Mouse (Mus musculus): Measurements from ENCODE around the gene Cfap57.
"Not testable (repeated sequence)": the region's sequence is repeated elsewhere in the genome, so short reads cannot be mapped to it uniquely, and the experiment has no call there.

Gene Cfap57

GRCm38 (mm10) chr4:118522248-118522647, 98.3 kb downstream of the Cfap57 start:
- in situ Hi-C loops (cut with MboI, MseI) = no loop called here

- in situ Hi-C loops (cut with MboI, MseI) = no loop called here
Measured at GRCm38 (mm10) chr4:118518208-118518607, 102.4 kb downstream of the Cfap57 start.

GRCm38 (mm10) chr4:118517497-118518146, 103.0 kb downstream of the Cfap57 start:
- in situ Hi-C loops (cut with MboI, MseI) = no loop called here

- in situ Hi-C loops (cut with MboI, MseI) = no loop called here
Measured at GRCm38 (mm10) chr4:118516699-118517496, 103.7 kb downstream of the Cfap57 start.

GRCm38 (mm10) chr4:118509050-118509449, 111.5 kb downstream of the Cfap57 start:
- in situ Hi-C loops (cut with MboI, MseI) = no loop called here

- in situ Hi-C loops (cut with MboI, MseI) = not testable (repeated sequence)
Measured at GRCm38 (mm10) chr4:118507171-118507570, 113.4 kb downstream of the Cfap57 start.

GRCm38 (mm10) chr4:118505551-118505950, 115.0 kb downstream of the Cfap57 start:
- in situ Hi-C loops (cut with MboI, MseI) = no loop called here
